Mouse (Mus musculus): ENCODE measurements at regions not wholly inside any gene's neighbourhood (a gene's known extent, or its start where the extent isn't known, plus 50 kb on each side); places are given as distances from the start of the nearest gene placed in this dataset.

GRCm38 (mm10) chr4:25464069-25464468, 182.4 kb upstream of the Ufl1 start:
- TF ChIP-seq CTCF (IDR thresholded peaks at IDR 0.05; ENCODE audit: low read depth) = no peak
- TF ChIP-seq EP300 (IDR thresholded peaks at IDR 0.05; ENCODE audit: low read depth) = no peak

Measured in heart, postnatal 0 days (tissue).